Mouse (Mus musculus): Measurements from ENCODE around the gene Fam110a.
A peak's percentile ranks its signal among the peaks of the same experiment; 100 is the strongest.

Gene Fam110a

DNA sequence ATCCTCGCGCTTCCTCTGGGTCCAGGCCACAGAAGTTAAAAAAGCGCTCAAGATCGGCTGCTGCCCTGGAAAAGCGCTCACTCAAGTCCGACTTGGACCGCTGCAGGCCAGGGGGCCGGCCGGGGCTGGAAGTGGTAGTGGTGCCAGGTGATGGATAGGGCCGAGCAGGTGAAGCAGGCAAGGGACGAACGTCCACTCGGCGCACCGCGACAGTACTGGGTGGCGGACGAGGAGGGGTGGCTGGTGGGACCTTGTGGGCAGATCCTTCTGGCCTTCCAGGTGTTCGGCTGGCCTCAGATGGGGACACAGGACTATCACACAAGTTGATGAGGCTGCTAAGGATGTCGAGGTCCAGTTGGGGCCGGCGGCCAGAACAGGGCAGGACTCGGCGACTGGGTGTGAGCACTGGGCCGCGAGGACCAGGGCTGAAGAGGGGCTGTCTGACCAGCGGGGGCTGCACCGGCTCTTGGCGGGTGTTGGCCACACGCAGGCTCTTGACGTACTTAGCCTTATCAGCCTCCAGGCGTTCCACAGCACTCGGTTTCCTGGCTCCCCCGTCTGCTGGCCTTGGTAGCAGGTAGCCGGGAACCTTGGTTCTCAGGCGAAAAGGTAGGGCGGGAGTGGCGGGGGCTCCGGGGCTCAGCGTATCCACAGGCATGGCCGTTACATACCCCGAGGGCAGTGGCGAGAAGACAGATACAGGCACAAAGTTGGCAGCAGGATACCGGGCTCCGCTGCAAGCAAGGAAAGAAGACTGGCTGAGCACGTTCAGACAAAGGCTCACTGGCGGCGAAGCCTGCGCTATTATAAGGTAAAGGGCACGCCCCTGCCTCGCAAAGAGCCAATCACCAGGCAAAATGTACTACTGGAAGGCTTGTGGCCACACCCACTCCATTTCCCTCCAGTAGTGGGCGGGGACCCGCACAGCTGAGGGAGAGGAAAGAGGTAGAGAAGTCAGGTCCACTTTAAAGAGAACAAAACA is 9.5 kb downstream of the Fam110a start:
- peak; percentile 82 for DNase-seq (ENCODE audit: low spot score)

DNA sequence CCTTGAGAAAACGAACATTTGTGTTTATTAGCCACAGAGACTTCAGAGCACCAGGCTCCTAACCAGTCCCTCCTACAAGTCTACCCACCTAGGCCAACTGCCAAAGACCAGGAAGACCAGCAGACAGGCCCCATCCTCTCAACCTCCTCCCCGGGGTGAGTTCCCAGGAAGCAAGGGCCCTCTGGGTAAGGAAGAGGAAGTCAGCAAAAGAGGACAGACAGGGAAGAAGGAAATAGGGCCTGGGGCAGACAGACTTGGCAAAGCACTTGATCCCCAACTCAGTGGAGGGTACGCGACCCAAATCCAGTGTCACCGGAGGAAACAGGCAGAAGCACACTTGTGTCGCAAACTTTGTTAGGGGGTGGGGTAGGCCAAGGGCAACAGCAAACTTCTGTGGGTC is 10.6 kb downstream of the Fam110a start:
- no peak for DNase-seq (ENCODE audit: low spot score)

DNA sequence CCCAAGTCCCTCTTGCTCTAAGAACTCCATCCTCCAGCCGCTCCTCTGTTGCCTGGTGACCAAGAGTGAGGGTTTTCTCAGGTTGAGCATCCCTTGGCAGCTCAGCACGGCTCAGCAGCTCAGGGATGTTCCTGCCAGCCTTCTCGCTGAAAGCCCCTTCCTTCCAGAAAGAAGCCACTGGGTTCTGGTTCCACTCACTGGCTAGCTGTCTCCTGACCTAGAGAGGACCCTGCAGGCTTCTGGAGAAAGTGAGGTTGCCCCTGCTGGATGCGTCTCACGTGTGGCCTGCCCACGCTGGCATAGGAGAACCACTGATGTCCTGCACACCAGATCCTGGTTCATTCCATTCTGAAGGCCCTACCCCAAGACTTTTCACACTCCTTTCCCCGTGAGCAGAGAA is 11.0 kb downstream of the Fam110a start:
- DNase-seq (ENCODE audit: low spot score) = no peak

DNA sequence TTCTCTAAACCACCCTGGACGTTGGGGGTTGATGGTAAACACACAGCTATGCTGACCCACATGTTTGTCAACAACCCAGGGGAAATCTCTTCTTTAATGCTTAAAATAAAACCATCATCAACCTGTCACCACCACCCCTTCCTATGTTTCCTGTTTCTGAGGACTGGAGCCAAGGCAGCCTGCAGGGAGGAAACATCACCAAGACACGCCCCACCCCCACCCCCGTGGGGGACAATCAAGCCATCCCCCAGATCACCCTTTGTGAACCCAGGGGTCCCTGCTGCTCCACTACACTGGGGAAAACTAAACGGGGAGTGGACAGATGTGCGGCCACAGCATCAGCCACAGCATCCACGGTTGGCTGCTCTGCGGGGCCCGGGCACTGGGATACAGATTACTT is 11.6 kb downstream of the Fam110a start:
- no peak for DNase-seq (ENCODE audit: low spot score)

DNA sequence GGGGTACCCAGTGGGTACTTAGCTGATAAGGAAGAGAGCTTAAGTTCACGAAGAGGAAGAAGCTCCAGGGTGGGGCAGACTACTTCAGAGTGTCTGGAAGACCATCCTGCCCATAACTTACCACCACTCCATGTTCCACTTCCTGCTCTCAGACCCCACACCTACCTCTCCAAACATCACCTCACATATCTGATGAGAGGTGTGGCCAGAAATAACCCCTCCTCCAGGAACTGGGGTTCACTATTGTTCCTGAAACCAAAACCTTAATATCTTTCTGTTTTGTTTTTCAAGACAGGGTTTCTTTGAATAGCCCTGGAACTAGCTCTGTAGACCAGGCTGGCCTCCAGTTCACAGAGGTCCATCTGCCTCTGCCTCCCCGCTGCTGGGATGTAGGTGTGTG is 12.2 kb downstream of the Fam110a start:
- no peak for DNase-seq (ENCODE audit: low spot score)

DNA sequence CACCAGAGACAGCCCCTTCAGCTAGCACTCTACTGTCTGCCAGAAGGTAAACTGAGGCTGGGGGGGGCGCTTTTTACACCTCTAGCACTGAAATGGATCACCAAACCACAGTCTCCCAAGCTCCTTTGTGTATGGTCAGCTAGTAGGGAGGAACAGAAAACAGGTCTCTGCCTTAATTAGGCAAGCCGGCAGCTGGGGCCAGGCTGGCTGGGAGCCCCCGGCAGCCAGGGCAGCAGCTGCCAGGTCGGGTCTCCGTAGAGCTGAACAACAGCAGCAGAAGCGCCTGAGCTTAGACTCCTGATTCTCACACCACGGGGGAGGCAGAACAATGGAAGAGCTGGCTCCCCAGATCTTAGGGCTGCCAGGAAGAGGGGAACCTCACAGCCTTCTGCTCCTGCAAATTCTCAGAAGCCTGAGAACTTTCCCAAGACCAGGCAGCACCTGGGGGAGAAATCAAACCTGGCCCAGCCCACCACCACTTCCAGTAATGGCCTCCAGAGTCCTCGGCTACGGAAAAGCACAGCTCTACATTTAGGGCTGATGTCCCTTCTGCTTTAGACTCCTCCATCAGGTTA is 12.8 kb downstream of the Fam110a start:
- DNase-seq (ENCODE audit: low spot score) = no peak

DNA sequence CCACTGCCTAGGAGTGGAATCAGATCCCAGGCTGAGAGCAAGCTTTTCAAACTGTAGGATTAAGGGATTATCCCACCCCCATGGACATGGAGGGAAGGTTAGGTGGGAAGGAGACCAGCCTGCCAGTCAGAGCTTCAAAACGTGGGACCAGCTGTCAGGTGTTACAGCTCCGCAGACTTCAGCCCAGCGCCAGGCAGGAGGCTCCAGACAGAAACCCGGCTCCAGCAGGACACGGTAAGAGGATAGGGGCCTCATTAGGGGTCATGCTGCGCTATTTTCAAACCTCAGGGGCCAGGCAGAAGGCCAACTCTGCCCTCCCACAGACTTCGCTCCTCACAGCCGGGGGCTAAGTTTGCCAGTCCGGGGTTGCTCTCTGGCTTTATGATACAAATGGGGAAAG is 16.0 kb downstream of the Fam110a start:
- no peak for DNase-seq (ENCODE audit: low spot score)

DNA sequence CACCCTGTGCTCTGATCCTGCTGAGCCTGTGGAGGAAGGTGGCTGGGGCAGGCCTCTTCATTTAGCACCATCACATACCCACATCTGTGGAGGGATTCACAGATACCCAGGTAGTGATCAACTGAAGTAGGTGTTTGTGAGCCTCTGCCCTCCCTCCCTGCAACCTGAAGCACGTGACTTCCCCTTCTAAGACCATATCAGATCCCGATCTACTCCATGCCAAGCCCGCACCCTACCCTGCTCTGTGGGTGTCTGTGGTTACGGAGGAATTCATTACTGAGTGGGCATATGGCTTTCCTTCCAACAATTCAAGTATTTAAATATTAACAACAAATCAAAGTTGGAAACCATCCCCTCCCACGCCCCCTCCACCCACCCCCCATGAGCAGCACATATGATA is 16.7 kb downstream of the Fam110a start:
- DNase-seq (ENCODE audit: low spot score) = no peak

DNA sequence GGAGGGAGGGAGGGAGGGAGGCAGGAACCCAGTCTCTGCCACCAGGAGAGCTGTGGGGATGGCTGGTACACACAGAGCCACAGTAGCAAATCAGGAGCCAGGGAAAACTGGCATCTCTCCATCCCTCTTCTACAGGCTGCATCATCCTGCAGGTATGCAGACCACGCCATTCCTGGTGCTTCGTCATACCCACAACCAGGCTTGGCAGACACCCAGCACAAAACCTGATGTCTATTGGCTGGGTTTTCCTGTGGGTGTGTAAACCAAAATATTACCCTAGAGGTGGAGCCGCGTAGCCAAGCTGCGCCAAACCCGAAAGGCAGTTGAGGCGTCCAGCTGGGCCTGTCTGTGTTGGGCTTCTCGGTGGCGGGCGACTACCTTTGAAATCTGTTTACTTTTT is 17.5 kb downstream of the Fam110a start:
- peak; percentile 55 for DNase-seq (ENCODE audit: low spot score)

DNA sequence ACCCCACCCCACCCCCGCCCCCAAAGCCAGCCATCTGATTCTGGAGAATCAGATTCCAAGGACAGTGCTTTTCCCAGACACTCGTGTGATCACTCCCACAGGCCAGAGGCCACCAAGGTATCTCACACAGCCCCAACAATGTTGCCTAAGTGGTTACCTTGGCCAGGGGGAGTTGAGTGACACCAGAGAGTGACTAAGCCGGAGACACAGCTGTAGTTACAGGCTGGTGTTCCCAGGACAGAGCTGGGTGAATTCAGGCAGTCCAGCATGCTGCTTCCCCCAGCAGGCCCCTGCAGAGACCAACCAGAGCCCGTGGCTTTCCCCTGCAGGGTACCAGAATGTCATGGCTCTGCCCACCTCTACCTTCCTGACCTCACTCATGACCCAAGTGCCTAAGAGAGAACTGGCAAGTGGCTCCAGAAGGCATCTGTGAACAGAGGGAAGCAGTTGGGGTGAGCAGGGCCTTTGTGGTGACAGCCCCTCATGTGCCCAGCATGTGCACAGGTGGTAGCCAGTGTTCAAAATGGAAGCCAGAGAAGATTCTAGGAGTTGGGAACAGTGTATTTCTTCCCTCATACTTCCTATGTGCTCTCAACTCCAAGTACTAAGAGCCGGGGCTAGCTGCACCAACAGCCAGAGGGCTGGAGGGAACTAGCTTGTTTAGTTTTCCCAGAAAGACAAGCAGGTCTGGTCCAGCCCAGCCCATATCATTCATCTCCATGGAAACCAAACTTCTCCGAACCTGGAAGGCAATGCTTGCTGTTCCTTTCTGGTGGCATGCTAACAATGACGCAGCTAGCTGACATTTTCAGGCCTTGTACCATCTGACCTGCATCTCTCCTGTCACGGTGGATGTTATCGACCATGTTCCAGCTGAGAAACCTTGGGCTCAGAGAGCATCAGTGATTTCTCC is 18.5 kb downstream of the Fam110a start:
- DNase-seq (ENCODE audit: low spot score) = no peak

DNA sequence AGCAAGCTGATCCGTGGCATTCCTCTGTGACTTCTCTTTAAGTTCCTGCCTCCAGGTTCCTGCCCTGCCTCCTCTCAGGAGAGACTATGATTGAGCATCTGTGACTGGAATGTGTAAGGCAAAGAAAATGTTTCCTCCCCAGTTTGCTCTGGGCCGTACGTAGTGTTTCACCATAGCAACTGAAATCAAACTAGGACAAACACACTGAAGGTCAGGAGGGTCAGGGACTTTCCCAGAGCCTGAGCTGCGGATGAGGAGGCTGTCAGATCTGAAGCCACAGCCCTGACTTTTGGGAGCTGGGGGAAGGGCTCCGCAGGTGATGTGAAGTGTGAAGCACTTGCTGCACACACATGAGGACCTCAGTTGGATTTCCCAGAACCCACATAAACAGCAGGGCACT is 20.7 kb downstream of the Fam110a start:
- no peak for DNase-seq (ENCODE audit: low spot score)

DNA sequence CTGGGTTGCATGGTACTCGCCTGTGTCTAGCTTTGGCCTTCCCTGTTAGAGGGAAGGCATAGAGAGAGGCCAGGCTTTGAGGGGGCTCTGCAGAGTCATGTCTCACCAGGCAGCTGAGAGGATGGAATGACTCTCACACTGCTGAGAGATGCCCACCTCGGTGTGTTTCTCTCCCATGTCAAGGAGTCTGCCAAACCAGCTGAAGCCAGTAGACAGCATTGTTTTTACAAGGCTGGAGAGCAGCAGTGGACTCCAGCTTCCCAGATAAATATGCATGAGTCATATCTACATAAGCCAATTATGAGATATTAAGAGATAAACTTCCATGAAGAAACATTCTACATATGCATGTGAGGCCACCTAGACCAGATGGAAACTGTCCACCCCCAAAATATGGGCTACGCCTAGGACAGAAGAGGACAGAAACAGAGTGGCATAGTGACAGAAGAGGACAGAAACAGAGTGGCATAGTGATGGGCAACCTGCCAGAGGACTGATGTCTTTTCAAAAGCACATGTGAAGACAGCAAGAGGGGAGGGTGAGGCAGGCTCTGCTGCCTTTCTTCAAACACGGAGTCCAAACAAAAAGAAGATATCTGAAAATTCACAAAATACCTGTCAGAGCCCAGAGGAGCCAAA is 23.4 kb downstream of the Fam110a start:
- DNase-seq (ENCODE audit: low spot score) = no peak

DNA sequence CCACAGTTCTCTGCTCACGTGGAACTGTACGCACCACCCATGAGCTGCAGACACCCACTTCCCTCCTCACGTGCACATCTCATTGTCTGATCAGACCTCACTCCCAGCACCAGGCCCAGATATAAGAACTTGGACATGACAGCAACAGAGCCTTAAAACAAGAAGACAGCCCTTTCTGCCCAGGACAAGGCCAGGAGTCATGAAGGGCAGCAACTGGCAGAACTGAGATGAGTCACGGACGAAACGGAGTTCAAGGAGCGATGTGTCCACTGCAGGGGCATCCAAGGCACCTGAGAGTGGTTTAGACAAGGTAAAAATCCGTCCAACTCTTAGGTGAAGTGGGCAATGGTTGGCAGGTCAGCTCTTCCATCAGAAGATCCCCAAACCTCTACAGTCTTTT is 26.4 kb downstream of the Fam110a start:
- no peak for DNase-seq (ENCODE audit: low spot score)

DNA sequence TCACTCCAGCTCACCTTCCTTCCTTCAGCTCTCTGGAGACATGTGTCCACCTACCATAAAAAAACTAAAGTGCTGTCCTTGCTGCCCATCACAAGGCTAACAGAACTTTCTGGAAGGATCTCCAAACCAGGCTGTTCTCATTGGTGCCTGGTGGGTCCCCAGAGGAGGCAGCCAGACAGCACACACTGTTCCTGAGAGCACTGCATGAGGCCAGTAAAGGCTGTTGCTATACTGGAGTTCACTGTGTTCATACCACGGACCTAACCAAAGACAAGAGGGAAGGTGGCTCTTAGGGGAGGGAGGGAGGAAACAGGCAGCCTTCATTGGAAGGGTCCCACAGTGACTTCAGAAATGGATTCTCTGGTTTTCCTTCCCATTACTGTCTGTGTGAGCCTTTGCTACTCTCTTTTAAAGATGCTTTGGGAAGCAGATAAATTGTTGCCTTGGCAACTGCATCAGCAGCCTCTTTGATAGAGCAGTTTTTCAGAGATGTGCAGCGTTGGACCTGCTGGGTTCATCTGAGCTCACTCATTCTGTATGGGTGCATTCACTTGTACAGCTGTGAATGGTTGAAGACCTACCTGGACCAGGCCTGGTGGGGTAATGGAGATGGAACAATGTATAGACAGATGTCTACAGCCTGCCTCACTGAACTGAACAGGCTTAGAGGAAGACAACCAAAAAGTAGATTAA is 30.8 kb downstream of the Fam110a start:
- no peak for DNase-seq (ENCODE audit: low spot score)

DNA sequence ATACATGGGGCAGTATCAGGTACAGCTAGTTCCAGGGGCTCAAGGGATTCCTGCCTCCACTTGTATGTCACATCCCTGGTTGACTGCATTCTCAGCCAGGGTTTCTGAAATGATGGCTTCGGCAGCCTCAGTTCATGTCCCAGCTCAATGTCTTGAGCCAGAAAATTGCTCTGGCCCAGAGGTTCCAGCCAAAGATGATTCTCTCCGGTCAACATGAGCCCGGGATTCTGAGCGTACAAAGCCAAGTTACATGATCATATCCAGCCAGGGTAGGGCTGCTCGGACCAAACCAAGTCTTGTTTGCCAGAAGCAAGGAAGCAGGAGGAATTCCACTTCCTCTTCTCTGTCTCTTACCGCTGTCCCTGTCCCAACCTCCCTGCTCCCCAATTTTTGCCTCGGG is 31.7 kb downstream of the Fam110a start:
- DNase-seq (ENCODE audit: low spot score) = no peak

DNA sequence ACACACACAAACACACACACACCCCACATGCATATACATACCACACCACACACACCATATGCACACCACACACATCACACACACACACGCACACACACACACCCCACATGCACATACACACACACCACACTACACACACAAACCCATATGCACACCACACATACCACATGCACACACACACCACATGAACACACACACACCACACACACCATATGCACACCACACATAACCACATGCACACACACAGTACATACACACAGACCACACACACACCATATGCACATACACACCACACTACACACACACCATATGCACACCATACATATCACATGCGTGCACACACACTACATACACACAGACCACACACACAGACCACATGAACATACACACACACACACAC is 32.4 kb downstream of the Fam110a start:
- DNase-seq (ENCODE audit: low spot score) = no peak

DNA sequence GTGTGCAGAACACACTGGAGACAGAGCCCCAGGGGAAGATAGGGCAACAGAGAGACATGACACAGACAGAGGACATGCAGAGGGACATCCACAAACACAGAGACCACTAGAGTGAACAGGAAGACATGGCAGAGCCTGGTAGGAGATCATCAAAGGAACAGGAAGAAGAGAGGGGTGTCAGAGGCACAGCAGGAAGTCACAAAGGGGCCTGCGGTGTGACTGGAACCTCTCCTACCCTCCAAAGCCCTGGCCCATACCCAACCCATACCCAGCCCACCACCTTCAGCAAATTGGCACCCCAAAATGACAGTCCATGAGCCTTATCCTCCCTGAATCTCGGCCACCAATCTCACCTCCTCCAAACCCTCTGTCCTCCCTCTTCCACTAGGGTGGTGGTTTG is 35.9 kb downstream of the Fam110a start:
- DNase-seq (ENCODE audit: low spot score) = no peak

DNA sequence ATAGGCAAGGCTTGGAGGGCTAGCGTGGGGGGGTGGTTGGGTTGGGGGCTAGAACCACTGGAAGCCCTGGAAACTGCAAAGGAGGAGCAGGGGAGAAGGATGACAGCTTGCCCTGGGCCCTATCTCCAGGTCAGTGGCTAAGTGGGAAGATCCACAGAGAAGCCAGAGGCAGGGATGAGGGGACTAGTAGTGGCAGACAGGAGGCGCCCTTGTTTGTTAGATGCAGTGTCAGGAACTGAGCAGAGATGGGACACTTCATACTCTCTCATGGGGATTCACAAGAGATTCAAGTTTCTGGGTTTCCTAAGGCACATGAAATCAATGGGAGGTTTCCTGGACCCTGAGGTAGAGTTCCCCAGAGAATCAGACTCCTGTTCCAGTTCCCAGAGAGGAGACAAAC is 38.8 kb downstream of the Fam110a start:
- DNase-seq (ENCODE audit: low spot score) = no peak

DNA sequence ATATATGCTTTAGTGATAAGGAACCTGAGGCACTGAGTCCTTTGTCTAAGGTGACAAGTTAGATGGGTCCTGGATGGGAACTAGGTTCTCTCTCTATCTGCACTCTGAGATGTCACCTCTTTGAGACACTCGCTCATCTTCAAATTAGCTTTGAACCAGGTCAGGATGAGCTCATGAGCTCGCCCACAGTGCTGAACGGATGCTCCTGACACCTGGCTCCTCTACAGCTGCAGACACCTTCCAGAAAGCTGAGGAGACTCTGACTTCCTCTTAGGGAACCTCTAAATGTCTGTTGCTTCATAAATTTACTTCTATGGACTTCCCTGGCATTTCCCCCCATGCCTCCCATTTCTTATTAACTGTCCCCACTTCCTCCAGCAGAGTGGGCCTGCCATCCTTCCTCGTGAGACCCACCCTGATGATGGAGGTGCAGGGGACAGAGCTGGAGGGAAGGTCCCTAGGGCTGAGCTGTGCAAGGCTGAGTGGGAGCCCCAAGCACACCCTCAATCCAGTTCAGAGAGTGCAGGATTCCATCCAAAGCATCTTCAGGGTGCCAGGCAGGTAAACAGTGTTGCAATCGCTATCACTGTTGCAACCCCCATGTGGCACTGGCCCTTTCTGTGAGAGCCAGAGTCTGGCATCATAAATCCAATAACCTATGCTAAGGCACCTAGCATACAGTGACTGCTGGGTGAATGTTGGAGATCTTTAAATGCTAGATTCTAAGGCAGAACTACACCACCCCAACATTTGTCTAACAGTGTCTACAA is 40.2 kb downstream of the Fam110a start:
- no peak for DNase-seq (ENCODE audit: low spot score)

DNA sequence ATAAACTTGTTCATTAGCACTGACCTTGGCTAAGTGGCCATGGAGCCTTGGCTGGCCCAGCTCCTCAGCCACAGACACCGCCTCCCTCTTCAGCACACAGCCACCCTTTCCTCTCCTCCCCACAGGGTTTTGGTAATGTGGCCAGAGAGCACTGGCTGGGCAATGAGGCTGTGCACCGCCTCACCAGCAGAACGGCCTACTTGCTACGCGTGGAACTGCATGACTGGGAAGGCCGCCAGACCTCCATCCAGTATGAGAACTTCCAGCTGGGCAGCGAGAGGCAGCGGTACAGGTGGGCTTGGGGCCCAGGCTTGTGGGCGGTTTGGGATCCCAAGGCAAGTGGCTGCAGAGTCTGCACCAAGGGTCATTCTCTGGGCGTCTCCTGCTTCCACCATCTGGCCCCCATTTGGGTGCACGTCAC is 41.2 kb downstream of the Fam110a start:
- DNase-seq (ENCODE audit: low spot score) = peak; percentile 43

DNA sequence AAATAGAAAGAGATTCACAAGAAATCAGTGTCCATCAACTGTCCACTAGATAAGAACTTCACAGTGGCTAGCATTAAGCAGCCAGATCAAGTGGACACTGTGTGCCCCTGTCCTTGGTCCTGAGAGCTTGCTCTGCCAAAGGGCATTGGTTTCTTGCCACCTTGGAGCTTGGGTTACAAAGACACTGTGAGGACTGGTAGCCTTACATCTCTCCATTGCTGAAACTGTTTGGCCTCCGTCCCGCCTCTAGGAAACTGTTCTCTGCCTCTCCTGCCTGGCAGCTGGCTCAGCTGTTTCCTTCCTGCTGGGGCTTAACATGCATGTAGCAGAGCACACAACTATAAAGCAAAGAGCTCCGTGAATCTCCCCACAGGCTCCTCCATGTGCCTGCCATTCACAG is 42.1 kb downstream of the Fam110a start:
- DNase-seq (ENCODE audit: low spot score) = peak; percentile 55

All from ovary, postnatal 36 days (tissue).